Mouse (Mus musculus) layer of hippocampus, postnatal 36 days (tissue): ENCODE data around the gene Ano4. TPM values are rescaled to one million over a fixed set of nuclear protein-coding genes. Genes with fewer than 3 reads are reported as not detected.

Experiments
- DNase-seq, 2 experiments: peaks; one replicate each; pipeline ENCODE4 v3.0.0; 2022
- total RNA-seq, 2 experiments: library from RNA; stranded (reverse); gene quantifications; 2 replicates each; pipeline ENCODE4 v1.2.3; 2021

Gene Ano4
- total RNA-seq, 2 experiments from 2014 or later, result 18.6 to 19.4 TPM

- DNase-seq, result no peak
Measured at GRCm38 (mm10) chr10:89273001-89273680, 71.4 kb downstream of the Ano4 start.

DNA sequence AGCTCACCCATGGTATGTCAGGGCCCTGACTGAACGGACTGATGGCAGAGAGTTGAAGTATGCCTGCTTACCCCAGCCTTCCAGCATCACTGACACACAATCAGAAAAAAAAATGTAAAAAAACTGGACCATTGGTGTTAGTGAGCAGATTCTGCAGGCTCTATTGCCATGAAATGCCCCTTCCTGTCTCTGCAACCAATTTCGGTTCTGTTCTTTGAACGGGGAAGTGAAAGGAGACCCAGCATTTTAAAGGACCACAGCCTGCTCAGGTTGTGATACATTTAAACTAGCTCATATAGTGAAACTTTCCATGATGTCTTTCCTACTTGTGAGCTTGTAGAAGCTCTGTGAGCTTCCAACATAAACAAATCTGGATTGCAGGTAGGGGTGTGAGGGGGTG is 77.2 kb downstream of the Ano4 start:
- no peak for DNase-seq

- no peak for DNase-seq
Measured at GRCm38 (mm10) chr10:89263396-89263795, 81.2 kb downstream of the Ano4 start.

DNA sequence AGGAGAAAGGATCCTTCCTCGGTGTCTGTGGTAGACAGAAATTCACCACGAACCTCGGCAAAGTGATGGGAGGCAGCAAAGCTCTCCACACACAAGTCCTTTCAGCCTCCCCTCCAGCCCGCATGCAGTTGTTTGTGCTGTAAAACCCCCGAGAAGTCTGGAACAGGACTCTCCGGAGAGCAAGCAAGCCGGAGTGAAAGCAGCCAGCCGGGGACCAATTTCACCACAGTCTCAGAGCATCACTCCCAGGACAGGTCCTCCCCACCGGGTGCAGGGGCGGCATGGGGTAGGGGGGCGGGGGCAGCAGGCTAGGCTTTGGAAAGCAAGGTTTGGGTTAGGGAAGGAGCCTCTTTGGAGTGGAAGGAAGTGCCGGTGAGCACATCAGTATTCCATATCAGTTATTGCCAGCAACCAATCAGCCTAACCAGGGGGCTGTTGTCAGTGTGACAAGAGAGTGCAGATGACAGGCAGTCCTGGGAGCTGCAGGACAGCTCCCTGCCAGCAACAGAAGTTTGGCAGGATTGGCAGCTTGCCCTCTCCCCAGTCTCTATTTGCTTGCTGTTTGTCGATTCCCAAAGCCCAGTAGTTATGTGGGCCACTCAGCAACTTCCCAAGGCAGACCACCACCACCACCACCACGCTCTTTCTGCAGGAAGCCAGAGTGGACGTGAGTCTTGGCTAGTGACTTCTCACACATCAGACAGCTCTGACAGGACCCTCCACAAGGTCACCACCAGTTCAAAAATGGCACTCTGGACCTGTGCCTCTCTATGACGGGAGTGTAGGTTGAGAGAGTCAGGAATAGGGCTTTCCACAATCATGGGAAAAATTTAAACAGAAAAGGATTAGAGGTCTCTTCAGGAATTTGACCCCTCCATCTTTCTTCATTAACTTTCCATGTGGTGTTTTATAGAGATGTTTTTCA is 86.8 kb downstream of the Ano4 start:
- DNase-seq, result peak; percentile 37 to 41

GRCm38 (mm10) chr10:89256762-89257456 is 87.7 kb downstream of the Ano4 start:
- peak; percentile 31 to 42 for DNase-seq

GRCm38 (mm10) chr10:89254765-89255164 is 89.8 kb downstream of the Ano4 start:
- DNase-seq, result no peak

DNA sequence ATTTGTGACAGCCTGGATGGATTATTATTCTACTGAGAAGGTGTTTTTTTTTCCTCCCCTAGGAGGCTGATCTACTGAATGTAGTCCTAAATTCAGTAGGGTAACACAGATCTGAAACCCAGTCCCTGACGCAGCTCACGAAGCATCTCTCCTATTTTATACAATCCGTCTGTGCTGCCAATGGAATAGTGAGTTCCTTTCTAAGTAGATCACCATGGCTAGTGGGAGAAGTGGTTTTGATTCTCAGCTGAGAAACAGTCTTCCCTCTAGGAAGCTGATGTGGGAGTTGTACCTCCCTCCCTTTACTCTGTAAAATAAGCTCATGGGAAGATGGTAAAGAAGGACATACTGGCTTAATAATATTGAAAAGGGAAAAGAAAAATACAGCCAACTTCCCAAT is 90.8 kb downstream of the Ano4 start:
- DNase-seq, result no peak

- DNase-seq, result no peak
Measured at GRCm38 (mm10) chr10:89252636-89253035, 91.9 kb downstream of the Ano4 start.

- no peak for DNase-seq
Measured at GRCm38 (mm10) chr10:89243808-89244207, 100.8 kb downstream of the Ano4 start.

GRCm38 (mm10) chr10:89224524-89224923 is 120.0 kb downstream of the Ano4 start:
- no peak for DNase-seq

DNA sequence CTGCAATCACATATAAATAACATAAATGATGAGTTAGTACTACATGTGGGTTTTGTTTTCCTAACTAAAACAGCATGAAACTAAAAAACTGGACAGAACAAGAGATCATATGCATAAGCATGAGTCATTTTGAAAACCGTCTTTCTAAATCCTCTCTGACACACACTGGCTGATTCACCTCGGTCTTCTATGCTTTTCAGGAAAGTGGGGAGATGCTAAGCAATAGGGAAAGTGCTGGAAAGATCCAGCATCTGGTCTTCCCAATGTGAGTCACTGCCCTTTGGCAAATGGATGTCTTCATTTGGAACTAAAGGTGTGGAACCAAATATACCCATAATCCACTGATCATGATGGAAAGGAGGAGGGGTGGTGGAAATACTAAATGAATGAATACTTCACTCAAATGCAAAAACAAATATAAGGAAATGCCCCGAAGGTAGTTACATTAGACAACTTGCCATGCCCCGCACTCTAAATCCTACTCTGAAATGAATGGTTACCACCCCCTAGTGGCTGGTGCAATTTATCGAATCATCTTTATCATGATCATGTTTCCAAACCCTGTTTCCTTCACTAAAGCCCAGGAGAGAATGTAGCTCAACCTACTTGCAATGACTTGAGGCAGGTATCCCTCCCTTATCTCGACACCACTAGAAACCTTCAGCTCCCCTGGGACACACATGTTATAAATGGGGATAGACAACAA is 122.1 kb downstream of the Ano4 start:
- no peak for DNase-seq

DNA sequence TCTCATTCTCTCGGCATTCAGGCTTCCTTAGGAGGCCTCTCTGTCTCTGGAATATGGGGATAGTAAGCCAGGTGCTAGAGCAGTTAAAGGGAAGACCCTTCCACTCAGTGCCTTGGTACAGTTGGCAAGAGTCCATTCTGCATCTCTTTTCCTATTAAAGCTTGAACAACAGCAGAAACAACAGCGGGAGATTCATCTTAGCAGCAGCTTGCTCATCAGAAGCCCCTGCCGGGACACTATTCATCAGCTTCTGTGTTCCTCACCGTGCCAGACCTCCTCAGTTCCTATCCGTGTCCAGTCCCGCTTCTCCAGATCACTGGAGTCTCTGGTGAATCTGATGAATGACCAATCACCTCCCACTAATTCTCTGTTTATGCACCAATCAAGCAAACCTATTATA is 128.5 kb downstream of the Ano4 start:
- DNase-seq, result no peak

- DNase-seq, result no peak
Measured at GRCm38 (mm10) chr10:89205858-89206257, 138.7 kb downstream of the Ano4 start.

GRCm38 (mm10) chr10:89196444-89196843 is 148.1 kb downstream of the Ano4 start:
- DNase-seq, result no peak

GRCm38 (mm10) chr10:89195068-89195467 is 149.5 kb downstream of the Ano4 start:
- no peak for DNase-seq

DNA sequence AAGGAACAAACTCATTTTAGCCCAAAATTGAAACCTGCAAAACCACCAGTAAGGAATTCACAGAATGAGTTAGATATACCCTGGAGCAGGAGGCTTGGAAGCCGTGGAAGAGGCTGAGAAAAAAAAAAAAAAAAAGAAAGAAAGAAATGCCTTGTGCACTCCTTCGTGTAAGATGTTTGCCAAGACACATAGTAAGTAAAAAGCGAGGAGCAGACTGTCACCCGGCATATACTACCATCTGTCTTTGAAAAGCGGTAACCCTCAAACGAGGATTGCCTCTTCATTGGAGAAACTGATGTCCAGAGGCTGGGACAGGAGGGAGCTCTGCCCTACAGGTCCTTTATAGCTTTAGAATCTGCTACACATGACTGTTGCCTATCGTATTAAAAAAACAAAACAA is 150.1 kb downstream of the Ano4 start:
- DNase-seq, result no peak

DNA sequence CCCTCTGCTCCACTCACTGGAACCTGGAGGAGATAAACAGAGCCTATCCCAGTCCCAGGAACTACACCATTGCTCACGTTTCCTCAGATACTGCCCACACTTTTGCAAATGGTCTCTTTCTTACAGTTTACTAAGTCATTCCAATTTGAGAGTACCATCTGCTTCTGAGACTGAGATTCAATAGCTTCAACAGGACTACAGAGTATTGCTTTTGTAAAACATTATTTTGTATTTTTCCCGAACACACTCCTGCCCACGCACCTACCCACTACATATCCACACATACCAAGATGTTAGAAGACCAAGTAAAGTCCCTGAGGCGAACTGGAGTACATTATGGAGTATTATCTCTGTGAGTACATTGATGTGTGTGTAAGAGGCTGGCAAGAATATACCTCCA is 166.6 kb downstream of the Ano4 start:
- DNase-seq, result no peak

- DNase-seq, result no peak
Measured at GRCm38 (mm10) chr10:89164533-89164932, 180.0 kb downstream of the Ano4 start.

- no peak for DNase-seq
Measured at GRCm38 (mm10) chr10:89155502-89155901, 189.1 kb downstream of the Ano4 start.

GRCm38 (mm10) chr10:89154797-89155465 is 189.6 kb downstream of the Ano4 start:
- DNase-seq, result peak; percentile 4 to 5

DNA sequence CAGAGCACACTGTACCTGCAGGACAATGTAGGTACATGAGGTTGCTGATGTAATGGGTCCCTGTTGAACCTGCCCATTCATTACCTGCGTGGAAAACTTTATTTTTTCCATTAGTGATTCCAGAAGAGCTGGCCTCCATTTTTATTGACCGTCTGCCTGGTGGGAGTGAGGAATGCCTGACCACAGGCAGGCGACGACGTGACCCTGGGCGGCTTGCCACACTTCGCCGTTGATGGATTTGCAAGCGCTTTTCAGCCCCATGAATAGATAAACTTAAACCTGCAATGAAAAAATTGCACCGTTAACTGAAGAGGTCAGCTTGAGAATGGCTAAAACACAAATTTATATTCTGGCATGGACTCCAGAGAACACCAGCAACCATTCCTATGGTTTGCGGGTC is 195.4 kb downstream of the Ano4 start:
- no peak for DNase-seq

DNA sequence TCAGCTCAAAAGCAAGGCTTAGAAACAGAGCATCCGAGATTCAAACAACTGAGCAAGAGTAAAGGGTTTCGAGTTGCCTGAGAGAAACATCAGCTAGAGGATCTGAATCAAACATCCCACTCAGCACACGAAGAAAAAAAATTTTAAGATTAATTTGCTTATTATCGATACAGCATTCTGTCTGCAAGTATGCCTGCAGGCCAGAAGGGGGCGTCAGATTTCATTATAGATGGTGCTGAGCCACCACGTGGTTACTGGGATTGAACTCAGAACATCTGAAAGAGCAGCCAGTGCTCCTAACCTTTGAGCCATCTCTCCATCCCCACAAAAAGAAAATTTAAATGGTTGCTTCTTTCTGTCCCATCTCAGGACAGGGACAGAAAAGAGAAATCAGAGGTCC is 223.2 kb downstream of the Ano4 start:
- DNase-seq, result no peak
